Mouse (Mus musculus) effector memory CD4-positive, alpha-beta T cell, adult 7 months (primary cell): Measurements from ENCODE around the gene Neil1. TPM values are rescaled to one million over a fixed set of nuclear protein-coding genes. Genes with fewer than 3 reads are reported as not detected.

Experiments
- polyA plus RNA-seq: library from polyadenylated mRNA; unstranded; fragments of 100-300 nt; shearing (Covaris generic); gene quantifications from one replicate; pipeline ENCODE4 v1.2.1, GENCODE M21; 2017

Gene Neil1
- polyA plus RNA-seq, result 54.0 TPM

GRCm38 (mm10) chr9:57148144-57148878, at the start of gene Neil1:
Gene Neil1, minus strand, starts transcription at chr9:57148305.

GRCm38 (mm10) chr9:57158013-57158470, 9.9 kb upstream of the Neil1 start, which contains the start of gene Commd4:
Gene Commd4, minus strand, starts transcription at chr9:57158331.

GRCm38 (mm10) chr9:57130577-57131433, 17.3 kb downstream of the Neil1 start, which contains the start of gene Man2c1:
Gene Man2c1, plus strand, starts transcription at chr9:57130690.

Other genes starting within 250 kb of the Neil1 start
- gene Snx33, start 219.9 kb downstream of the Neil1 start, polyA plus RNA-seq, result 5.1 TPM
- gene Imp3, start 210.8 kb downstream of the Neil1 start, polyA plus RNA-seq, result 72.1 TPM
- gene Snupn, start 197.4 kb downstream of the Neil1 start, polyA plus RNA-seq, result 15.5 TPM
- gene Ptpn9, start 153.4 kb downstream of the Neil1 start, polyA plus RNA-seq, result 16.7 TPM
- 25.4 TPM for gene Sin3a, start 76.3 kb downstream of the Neil1 start, polyA plus RNA-seq
- gene Man2c1, start 17.6 kb downstream of the Neil1 start, polyA plus RNA-seq, result 74.8 TPM
- 160 TPM for gene Commd4, start 10.0 kb upstream of the Neil1 start, polyA plus RNA-seq
- gene Trcg1, start 88.3 kb upstream of the Neil1 start, polyA plus RNA-seq, result 0.23 TPM
- 13.4 TPM for gene 1700017B05Rik, start 114.3 kb upstream of the Neil1 start, polyA plus RNA-seq